Mouse (Mus musculus) heart, adult 9 months (tissue): Measurements from ENCODE around the gene Wwox.

Experiments
- DNase-seq, 2 experiments: peaks; one replicate each; pipeline ENCODE4 v3.0.0; 2022; ENCODE audit warnings: low spot score in 2 of 2

The Wwox gene

DNA sequence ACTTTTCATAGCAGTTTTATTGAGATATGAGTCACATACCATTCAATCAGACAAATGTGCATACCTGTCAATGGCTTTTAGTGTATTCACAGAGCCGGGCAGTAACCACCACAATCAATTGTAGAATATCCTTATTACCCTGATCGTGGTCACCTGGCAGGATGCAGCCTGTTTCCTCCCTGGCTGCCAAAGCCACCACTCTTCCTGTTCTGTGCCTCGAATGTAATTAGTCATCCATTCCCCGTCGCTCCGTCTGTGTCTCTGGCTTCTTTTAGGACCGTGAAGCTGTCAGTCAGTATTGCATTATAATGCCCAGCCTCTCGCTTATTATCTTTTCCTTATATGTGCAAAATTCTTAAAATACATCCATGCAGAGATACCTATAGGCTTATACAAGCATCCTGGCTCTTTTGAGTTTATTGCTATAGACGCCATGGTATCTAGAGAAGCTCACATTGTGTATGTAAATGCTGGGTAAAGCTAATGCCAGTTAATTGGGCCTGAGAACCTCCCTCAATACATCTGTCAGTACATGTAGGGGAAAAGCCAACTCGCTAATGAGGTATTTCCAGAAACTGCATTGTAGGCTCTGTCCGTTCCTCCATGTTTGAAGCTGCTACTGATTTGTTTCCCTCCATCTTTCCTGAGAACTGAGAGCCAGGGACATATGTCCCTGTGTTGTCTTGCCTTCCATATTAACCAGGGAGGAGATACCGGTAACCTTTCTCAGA lies 303.9 kb downstream of the Wwox start:
- DNase-seq: no peak

DNA sequence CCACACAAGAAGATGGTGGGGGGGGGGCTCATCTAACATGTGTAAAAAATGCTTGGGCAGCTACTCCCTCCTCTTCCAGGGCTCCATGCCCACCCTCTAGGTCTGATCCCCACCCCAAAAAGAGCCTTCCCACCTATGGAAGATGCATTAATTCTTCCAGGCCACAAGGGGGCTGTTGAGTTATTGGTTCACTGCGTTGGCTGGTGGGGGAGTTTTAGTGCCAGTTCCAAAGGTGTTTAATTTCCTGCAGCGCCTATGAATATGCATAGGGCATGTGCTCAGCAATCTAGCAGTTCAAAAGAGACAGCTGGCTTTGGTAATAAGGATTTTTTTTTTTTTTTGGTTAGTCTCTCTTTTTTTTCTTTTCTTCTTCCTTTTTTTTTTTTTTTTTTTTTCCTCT lies 306.9 kb downstream of the Wwox start:
- DNase-seq: no peak

DNA sequence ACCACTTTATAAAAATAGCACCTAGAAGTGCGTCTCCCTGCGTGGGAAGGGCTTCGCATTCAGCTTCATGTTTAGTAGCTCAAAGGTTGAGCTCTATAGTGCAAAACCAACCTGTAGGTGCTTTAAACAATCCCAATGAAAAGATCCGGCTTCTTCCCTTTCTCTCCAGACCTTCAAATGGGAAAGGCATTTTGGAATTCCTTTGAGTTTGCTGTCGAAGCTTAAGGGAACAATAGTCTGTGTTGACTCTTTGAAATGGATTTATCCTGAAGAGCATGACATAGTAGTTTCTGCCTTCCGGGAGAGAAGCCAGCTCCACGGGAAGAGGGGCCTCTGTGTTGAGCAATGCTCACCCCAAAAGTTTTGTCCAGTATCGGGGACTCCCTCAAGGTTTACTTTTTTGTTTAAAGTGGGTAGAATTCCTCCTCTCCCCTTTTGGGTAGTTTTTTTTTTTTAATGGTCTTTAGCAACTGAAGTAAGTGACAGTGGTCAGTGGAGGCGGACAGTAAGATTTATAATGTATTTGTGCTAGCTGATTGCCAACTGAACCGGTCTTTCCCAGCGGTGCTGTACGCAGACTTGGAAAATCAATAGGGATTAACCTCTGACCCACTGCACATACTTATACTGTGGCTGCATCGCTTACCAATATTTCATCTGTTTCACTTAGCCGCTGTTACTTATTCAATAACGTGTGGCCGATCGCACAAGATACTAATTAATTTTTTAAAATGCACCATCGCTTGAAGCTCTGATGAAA lies 312.1 kb downstream of the Wwox start:
- DNase-seq: no peak

DNA sequence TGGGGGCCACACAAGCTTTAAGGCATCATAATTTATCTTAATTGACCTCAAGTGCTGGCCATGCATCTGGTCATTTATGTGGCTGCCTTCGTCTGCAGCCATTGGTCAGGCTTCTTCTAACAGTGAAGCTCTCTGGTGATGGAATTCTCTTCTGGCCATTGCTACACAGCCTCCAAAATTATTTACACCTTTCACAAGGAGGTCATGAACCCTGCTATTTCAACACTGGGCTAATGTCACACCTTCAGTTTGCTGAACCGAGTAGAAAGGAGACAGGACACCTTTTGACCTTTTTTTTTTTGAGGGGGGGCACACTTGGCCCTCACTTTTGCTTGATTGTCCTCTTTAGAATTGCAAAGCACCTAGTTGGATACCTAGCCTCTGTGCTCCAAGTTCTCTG lies 320.2 kb downstream of the Wwox start:
- no peak for DNase-seq

DNA sequence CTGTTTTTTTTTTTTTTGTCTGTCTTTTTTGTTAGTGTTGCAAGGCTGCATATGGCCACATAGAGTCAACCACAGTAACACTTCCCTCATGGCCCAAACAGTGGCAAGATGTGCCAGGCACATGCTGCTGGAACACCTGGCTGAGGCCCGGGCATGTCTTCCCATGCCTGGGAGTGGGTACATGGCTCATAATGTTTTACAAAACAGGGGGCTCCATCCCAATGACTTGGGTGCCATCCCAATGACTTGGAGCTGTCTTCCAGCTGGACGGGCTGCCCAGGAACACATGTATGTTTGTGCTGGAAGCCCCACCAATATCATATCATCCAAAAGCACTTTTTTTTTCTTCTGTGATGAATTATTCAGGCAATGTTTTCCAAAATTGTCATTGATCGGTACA lies 329.1 kb downstream of the Wwox start:
- no peak for DNase-seq

DNA sequence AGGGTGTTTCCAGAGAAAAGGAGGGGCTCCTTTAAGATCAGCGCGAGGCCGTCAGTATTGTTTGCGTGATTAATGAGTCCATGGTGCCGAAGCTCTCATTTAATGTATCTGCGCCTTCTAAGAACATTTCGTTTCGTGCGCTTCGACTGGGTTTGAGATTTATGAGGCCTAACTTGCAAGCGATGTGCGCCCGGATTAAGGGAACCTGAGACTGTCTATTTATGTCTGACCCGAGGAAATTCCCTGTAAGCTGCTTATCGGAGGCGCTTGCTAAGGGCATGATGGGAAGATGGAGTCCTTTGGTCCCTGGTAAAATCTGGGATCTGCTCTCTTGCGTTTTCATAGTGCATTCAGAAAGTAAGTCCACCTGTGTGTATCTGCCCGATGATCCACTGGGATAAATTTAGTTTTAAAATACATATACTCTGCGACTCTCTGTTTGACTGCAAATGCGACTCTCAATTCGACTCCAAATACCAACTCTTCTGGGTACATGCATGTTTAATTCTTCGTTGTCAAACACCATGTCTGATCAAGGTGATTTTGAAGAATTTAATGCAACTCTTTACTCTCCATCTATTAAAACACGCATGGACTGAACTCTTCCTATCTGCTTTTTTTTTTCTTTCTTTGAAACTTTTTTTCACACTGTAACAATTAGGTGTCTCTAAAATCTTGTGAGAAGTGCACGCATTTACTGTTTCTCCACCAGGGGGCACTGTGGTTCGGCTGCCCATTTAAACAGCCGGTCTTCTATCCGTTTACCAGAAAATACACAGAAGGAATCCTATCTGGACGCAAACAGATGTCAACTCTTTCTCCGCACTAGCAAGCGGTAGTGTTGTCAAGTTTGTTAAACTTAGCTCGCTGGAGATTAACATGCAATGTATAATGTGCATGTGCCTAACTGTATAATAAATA lies 331.7 kb downstream of the Wwox start:
- peak; percentile 23 to 63 for DNase-seq

DNA sequence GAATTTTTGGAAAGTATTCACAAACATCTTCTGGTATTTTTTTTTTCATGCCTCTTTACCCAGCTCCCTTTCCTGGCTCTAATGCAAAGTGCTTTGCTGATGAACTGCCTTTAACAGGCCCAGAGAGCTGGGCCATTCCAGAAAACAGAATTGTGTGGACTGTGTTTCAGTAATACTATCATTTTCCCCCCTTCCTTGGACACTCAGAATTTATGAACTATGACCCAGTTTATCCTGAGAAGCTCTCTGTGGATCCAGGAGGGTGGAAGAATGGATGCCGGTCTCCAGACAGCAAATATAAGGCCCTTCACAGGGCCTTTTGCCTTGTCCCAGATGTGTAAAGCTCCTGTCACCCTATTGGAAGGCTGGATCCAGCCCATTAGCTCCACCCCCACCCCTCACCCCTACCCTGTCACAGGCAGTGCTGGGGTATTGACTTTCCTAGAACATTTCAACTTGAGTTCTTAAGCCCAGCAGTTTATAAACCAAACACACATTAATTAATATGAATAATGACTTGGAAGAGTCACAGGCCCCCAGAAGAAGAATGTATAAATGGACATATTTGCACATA lies 332.9 kb downstream of the Wwox start:
- no peak for DNase-seq

DNA sequence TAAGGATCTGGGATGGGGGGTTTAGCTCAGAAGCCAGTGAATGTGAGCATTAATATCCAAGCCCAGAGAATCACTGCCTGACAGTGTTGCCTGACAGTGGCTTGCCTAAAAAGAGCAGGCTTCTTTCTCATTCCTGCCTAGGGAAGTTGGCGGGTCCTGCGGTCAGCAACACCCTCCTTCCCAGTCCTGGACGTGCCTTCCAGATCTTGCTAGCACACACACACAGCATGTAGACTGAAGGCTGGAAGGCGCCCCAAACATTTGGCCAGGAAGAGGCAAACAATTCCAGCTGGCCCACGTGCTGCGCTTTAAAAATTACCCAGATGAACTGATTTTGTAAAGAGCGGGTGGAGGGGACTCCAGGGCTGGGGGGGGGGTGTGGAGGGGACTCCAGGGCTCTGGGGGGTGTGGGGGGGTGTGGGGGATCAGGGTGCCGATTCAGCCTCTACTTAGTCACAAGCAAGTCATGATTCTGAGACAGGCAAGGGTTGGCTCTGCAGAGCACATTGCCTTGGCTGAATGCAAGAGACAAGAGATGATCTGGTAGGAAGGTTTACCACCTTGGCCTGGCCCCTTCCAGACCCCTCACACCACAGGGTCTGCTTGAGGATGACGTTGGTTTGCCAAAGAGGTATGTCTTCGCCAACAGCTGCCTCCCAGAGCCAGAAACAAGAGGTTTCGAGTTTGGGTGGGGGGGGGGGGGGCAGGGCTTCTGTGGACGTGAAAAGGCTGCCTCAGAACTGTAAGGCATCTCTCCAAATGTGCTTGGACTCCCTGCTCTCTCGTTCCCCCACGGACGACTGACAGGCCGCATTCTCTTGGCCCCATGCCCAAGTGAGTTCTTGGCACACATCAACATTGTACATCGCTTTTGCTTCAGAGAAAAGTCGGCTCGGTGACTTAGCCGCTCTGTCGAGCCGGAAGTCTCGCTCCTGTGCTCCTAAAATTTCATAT lies 334.3 kb downstream of the Wwox start:
- DNase-seq: peak; percentile 73 to 86

DNA sequence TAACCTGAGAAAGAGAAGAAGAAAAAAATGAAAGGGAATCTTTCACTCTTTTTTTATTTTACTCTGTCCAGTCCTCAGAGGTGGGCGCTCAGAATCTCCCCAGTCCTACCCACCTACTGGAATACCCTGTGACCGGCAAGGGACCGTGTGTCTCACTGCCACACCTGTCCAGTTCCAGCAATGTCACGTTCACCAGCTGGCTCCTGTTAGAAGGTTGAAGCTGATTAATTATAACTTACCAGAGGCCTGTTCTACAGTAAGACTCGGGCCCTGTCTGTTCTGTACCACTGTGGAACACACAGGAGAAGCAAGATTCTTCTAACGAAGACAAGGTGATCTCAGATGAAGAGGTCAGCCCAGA lies 334.9 kb downstream of the Wwox start:
- no peak for DNase-seq

DNA sequence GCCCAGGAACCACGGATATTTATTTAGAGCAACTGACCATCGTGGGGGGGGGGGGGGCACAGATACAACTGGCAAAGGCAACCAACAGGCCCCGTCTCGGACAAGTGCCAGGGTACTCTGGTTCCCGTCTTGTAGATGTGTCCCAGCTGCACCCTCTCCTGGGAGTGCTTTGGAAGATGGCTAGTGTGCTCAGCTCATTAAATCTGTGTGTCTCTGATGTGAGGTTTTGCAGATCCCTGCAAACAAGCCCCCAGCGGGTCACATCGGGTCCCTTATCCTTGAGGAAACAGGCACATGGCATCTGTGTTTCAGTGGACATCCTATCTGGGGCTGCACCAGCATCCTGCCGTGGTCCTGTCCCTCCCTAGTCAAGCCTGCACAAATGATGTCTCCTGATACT lies 336.1 kb downstream of the Wwox start:
- peak; percentile 40 to 43 for DNase-seq

DNA sequence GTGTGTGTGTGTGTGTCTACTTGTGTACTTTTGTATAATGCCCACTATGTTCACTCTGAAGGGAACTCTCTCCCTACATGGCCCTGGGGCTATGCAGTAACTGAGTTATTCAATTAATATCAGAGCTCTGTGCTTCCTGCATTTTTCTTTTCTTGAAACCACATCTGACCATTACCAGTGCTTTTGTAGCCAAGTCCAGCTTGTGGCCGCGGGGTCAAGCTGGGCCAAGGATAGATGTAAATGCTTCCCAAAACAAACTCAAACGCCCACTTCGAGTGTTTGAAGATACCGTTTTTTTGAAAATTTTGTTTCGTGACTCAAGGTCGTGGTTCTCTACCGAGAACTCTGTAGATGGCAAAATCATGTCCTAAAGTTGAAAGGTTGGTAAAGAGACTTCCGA lies 337.2 kb downstream of the Wwox start:
- DNase-seq: no peak

DNA sequence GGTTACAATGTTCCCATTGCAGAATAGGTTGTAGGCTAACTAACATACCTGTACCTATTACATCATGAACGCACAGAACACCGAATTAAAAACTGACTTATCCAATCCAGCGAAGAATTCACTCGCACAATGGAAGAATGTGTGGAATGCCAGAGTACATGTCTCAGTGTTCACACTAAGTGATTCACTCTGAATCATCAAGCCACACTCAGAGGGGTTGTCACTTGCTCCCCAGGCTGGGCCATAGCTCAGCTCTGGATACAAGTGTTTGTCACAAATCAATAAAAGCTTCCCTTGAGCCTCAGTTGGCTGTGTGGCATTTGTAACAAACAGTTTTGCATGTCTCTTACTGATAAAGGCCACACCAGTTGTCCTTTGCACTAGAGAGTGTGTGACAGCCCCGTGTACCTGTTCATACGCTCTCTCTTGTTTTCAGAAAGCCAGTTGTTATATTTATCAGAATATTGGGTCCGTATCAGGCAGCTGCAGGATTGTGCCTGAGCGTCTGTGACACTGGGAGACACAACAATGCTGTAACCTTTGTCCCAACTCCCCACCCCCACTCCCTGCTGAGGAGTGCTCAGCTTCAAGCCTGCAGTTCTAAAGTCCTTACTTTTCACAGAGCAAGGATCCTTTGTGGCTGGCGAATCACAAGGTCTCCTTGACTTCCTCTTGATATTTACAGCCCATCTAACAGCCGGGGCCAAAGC lies 338.0 kb downstream of the Wwox start:
- DNase-seq: no peak

DNA sequence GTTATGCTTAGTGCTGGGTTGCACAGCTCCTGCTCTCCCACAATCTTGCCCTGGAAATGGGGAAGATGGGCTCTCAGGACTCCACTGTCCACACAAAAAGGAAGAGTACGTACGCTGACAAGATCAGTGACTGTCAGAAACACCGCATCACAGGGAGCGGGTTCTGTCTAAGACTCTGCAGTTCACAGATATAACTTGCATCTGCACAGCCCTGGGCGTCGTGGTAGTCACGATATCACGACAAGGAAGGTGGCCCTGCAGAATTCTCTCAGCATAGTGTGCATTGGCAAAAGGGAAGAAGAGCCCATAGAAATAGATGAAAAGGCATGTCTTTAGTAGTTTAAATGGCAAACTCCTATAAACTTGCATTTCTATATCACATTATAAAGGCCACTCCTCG lies 339.5 kb downstream of the Wwox start:
- no peak for DNase-seq

DNA sequence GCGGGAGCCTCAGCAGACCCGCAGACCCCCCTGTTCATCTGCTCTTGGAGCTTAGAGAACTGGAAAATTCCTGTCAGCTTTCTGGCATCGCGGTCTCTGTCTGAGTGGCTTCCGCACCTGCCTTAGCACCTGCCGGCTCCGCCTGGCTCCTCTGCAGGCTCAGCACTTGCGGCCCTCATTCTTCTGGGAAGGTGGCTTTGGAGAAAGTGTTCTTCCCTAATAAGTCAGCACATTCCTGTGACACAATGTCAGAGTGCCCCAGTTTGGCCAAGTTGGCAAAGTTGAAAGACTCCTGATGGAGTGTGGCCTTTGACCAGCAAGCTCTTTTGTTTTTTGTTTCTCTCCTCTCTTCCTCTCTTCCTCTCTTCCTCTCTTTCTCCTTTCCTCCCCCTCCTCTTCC lies 343.9 kb downstream of the Wwox start:
- DNase-seq: no peak

DNA sequence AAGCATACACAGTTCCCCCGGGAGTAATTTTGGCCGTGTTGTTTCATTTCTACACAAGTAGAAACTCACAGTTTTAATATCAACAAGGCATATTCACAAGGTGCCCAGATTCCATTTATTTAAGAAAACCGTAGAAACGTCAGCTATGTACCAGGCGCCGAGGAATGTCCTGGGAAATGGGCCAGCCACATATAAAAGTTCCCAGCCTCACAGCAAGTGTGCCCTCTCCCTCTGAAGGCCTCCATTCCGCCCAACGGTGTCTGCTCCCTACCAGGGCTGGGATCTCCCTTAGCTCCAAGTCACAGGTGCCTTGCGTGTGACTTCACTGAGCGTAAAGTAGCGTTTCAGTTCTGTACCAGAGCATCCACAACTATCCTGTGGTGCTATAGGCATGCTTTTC lies 346.4 kb downstream of the Wwox start:
- no peak for DNase-seq

DNA sequence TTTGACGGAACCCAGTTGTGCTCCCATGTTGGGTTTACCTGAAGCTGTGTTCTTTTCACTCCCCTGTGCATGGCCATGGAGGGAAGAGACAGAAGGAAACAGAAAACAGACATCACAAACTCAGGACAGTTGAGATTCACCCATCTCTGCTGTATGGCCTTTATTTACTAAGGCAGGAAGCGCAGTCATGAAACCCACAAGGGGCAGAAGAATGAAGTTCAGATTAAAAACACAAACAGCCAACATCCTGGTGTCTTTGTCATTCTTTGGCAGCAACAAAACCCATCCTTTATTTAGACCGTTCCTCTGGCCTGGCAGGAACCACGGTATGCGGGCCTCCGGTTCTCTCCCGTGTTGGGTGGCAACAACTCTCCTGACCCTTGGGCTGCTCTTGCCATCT lies 350.2 kb downstream of the Wwox start:
- no peak for DNase-seq

DNA sequence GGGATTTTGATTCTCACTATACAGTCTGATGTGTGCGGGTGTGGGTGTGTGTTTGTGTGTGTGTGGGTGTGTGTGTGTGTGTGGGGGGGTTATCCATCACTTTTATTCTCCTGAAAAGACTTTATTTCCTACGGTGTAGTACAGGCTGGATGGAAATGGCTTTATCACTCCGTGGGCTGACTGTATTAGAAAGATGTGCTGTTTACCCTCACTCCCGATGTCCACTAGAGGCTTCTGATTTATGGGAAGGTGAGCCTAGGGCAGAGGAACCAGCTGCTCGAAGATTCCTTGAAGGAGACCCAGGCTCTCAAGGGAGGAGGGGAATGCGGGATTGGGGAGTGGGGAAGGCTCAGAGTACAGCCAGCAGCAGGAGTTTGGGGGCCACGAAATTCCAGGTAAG lies 351.3 kb downstream of the Wwox start:
- DNase-seq: no peak

DNA sequence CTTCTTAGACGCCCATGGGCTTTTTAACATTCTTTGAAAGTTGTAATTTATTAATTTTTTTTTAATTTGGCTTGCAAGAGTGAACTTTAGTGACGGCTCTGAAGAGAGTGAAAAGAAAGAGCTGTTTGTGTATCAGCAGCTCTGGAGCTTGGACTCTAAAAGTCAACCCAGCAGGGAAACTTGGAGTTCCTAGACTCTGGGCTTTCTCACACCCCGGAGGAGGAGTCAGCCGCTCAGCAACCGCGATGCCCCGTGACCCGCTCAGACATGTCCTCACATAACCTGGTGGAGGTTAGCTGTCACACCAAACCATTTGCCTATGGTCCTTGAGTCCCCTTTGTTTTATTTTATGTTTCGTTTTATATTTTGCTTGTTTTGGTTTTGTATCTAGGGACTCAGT lies 354.2 kb downstream of the Wwox start:
- peak; percentile 30 to 45 for DNase-seq

DNA sequence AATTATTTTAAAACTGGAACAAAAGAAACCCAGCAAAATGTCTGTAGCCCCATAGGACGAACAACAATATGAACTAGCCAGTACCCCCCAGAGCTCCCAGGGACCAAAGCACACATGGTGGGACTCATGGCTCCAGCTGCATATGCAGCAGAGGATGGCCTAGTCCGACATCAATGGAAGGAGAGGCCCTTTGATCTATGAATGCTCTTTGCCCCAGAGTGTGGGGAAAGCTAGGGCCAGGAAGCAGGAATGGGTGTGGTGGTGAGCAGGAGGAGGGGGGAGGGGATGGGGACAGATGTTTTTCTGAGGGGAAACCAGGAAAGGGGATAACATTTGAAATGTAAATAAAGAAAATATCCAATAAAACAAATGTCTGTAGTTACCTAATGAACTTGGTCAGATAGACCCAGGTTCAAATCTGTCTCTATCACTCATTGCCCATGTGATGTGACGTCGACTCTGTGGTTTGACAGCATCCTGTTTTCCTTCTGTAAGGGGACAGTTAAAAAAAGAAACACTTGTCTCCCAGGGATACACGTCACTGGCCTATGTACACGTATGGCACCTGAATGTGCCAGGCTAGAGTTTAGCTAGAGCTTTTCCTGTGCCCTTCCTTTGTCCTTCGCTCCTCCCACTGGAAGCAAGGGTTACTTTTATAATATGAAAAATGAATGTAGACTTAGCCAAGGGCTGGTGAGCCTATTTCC lies 362.1 kb downstream of the Wwox start:
- no peak for DNase-seq

DNA sequence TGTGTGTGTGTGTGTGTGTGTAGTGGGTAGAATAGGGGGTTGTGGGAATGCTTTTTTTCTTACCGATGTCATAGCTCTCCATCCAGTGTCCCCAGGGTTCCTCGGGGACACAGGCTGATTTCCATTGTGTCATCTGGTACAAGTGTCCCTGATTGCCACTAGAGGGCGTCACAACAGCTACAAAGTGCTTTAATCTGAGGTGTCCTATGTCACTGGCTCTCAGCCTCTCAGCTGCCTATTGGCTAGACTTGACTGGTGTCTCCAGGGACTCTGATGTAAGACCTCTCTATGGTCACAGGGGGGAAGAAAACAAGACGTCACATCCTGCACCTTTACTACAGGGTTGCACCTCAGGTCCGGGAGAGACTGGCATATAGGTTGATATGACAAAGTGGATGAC lies 363.7 kb downstream of the Wwox start:
- DNase-seq: no peak
